Mouse (Mus musculus): ENCODE measurements around the gene Cyb561a3. TPM values are rescaled to one million over a fixed set of nuclear protein-coding genes. Genes with fewer than 3 reads are reported as not detected.

The Cyb561a3 gene
- polyA plus RNA-seq, 1 experiment from 2014 or later: 17.7 TPM

DNA sequence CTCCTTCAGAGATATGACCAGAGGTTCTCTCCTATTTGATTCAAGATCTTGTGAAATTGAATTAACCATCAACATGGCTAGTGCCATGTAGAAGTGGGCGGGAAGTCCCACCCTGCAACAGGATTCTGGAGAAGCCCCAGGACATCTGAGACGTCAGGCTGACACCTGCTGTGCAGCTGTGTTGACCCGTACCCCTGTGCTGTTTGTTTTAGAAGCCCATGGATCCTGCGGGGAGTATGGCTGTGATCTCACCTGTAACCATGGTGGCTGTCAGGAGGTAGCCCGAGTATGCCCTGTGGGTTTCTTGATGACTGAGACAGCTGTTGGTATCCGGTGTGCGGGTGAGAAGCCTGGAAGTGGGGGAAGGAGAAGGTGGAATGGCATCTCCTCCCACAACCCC lies 60.9 kb downstream of the Cyb561a3 start:
- 74% methylated on average over 7 of the region's 7 CpGs for WGBS
- Histone ChIP-seq H3K4me3 (no peak overlapping the region), H3K36me3 (no peaks in the 10 kb centered on the region), H3K27me3 (peaks cover 18% of the 10 kb centered on the region), H3K4me2 (no peak overlapping the region), H3K4me1 (replicated peaks) (peaks cover 23% of the 10 kb centered on the region), H3K27ac (replicated peaks) (no peak overlapping the region), H3K9ac (no peak overlapping the region), H3K9me3 (no peaks in the 10 kb centered on the region)
- no peak for ATAC-seq (ENCODE audit: low read depth)

DNA sequence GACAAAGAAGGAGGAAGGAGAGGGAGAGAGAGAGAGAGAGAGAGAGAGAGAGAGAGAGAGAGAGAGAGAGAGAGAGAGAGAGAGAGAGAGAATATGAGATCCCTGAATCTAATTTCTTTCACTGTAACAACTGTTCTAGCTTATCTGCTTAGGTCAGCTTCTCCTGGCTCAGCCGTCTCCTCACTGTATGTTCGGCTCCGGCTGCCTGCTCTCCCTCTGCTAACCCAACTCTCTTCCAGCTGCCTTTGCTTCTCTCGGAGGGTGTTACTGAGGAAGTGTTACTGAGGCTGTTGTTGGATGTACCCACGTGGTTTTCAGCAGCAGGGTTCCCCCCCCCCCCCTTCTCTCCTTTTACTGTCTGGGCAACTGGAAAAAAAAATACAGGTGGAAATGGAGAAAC lies 63.1 kb downstream of the Cyb561a3 start:
- Histone ChIP-seq H3K27ac (replicated peaks) (no peak overlapping the region), H3K36me3 (no peaks in the 10 kb centered on the region), H3K9ac (no peak overlapping the region), H3K4me2 (0 out of 2 replicates have a peak overlapping the region, but pooled peaks have one; percentile 18), H3K9me3 (no peaks in the 10 kb centered on the region), H3K27me3 (peaks cover 9% of the 10 kb centered on the region), H3K4me3 (no peak overlapping the region), H3K4me1 (replicated peaks) (peaks cover 9% of the 10 kb centered on the region)
- ATAC-seq (ENCODE audit: low read depth): no peak
- WGBS: 12% methylated on average over 5 of the region's 5 CpGs

DNA sequence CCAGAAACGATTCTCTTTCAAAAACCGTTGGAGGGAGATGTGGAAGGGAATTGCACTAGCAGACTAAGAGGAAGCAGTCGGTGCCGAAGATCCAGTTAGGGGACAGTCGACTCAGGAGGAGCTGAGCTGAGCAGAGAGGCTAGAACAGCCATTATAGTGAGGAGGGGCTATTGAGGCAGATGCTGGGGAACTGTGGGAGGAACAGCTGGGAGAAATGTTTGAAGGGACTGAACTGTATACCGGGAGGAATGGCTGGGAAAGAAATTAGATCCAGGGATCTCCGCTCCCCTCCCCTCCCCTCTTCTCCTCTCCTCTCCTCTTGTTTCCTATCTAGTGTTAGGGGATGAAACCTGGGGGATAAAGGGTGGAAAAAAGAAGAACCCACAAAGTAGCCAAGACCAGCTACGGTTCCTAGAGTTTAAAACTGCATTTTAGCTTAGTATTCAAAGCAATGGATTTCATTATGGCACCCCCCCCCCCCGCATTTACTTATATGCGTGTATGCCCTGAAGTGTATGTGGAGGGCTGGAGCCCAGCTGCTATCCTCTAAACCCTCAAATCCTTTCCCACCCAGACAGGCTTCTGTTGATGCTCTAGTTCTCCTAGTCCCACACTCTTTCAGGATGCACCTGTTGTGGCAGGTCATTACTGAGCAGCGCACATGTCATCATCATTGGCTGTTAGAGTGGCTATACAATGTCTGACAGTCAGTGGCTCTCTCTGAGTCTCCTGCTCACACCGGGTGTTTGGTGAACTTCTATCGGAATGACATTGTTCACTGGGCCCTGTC lies 63.8 kb downstream of the Cyb561a3 start:
- 46% methylated on average over 13 of the region's 13 CpGs for WGBS
- H3K4me2 ChIP-seq: no peak overlapping the region
- ATAC-seq (ENCODE audit: low read depth): no peak; the same call in 1 of the 2 replicates
- no peaks in the 10 kb centered on the region for H3K9me3 ChIP-seq
- no peaks in the 10 kb centered on the region for H3K36me3 ChIP-seq
- H3K27ac ChIP-seq (replicated peaks): no peak overlapping the region
- H3K4me1 ChIP-seq (replicated peaks): peaks cover 6% of the 10 kb centered on the region
- no peak overlapping the region for H3K4me3 ChIP-seq
- peaks cover 3% of the 10 kb centered on the region for H3K27me3 ChIP-seq
- no peak overlapping the region for H3K9ac ChIP-seq

Other genes starting within 250 kb of the Cyb561a3 start
- gene Syt7, start 188.1 kb upstream of the Cyb561a3 start, polyA plus RNA-seq (2015; fragmentation: Nextera tagmentation; extraction: Ambion mirVana): 9.6 and 10.7 TPM in 2 replicates
- 0.55 and 0.67 TPM in 2 replicates for gene Lrrc10b, start 119.7 kb upstream of the Cyb561a3 start, polyA plus RNA-seq (2015; fragmentation: Nextera tagmentation; extraction: Ambion mirVana)
- gene Ppp1r32, start 94.2 kb upstream of the Cyb561a3 start, polyA plus RNA-seq (2015; fragmentation: Nextera tagmentation; extraction: Ambion mirVana): 0.18 and 0.22 TPM in 2 replicates
- gene Cpsf7, start 51.9 kb upstream of the Cyb561a3 start, polyA plus RNA-seq (2015; fragmentation: Nextera tagmentation; extraction: Ambion mirVana): 47.3 and 60.1 TPM in 2 replicates
- 72.1 and 77.0 TPM in 2 replicates for gene Sdhaf2, start 51.0 kb upstream of the Cyb561a3 start, polyA plus RNA-seq (2015; fragmentation: Nextera tagmentation; extraction: Ambion mirVana)
- 51.0 and 51.6 TPM in 2 replicates for gene Tmem216, start 20.9 kb upstream of the Cyb561a3 start, polyA plus RNA-seq (2015; fragmentation: Nextera tagmentation; extraction: Ambion mirVana)
- 34.8 and 38.2 TPM in 2 replicates for gene Tmem138, start 190 bp downstream of the Cyb561a3 start, polyA plus RNA-seq (2015; fragmentation: Nextera tagmentation; extraction: Ambion mirVana)
- gene Ddb1, start 28.2 kb downstream of the Cyb561a3 start, polyA plus RNA-seq (2015; fragmentation: Nextera tagmentation; extraction: Ambion mirVana): 245 and 271 TPM in 2 replicates
- gene Tkfc, start 28.5 kb downstream of the Cyb561a3 start, polyA plus RNA-seq (2015; fragmentation: Nextera tagmentation; extraction: Ambion mirVana): 24.8 and 25.7 TPM in 2 replicates
- gene Vwce, start 57.0 kb downstream of the Cyb561a3 start, polyA plus RNA-seq (2015; fragmentation: Nextera tagmentation; extraction: Ambion mirVana): 0.22 and 0.74 TPM in 2 replicates
- not detected in 2 replicates for gene Pga5, start 100.9 kb downstream of the Cyb561a3 start, polyA plus RNA-seq (2015; fragmentation: Nextera tagmentation; extraction: Ambion mirVana)
- gene Vps37c, start 111.6 kb downstream of the Cyb561a3 start, polyA plus RNA-seq (2015; fragmentation: Nextera tagmentation; extraction: Ambion mirVana): 34.2 and 37.6 TPM in 2 replicates
- 0.54 and 0.58 TPM in 2 replicates for gene Cd5, start 161.8 kb downstream of the Cyb561a3 start, polyA plus RNA-seq (2015; fragmentation: Nextera tagmentation; extraction: Ambion mirVana)

Data from neural tube, embryonic 13.5 days (tissue).